Mouse (Mus musculus): ENCODE measurements at regions not wholly inside any gene's neighbourhood (a gene's known extent, or its start where the extent isn't known, plus 50 kb on each side); places are given as distances from the start of the nearest gene placed in this dataset.
A peak's percentile ranks its signal among the peaks of the same experiment; 100 is the strongest.

GRCm38 (mm10) chr4:67473034-67473433 is 645.6 kb downstream of the Tlr4 start:
- no peaks in the 10 kb centered on the region for H3K36me3 ChIP-seq (replicated peaks)
- H3K27me3 ChIP-seq (ENCODE audit: insufficient read depth, low read length) = no peaks in the 10 kb centered on the region
- no peaks in the 10 kb centered on the region for H3K9me3 ChIP-seq (replicated peaks)
- no peaks in the 10 kb centered on the region for H3K4me1 ChIP-seq (ENCODE audit: insufficient read depth, low read depth, low read length)
- no peak for DNase-seq (ENCODE audit: low spot score)
- no peak for ATAC-seq (ENCODE audit: extremely low read depth, insufficient number of reproducible peaks, low FRiP score, poor library complexity, severe bottlenecking)
- H3K4me3 ChIP-seq (ENCODE audit: low read depth, low read length) = no peak overlapping the region
- TF ChIP-seq GATA1 (IDR thresholded peaks at IDR 0.05; ENCODE audit: borderline replicate concordance, low read length) (no peak), GATA2 (IDR thresholded peaks at IDR 0.05; ENCODE audit: borderline replicate concordance, low read depth, low read length) (no peak), CTCF (IDR thresholded peaks at IDR 0.05; ENCODE audit: low read depth, low read length) (no peak), POLR2AphosphoS5 (IDR thresholded peaks at IDR 0.05; ENCODE audit: insufficient replicate concordance, low read depth, low read length) (no peak), TAL1 (conservative IDR thresholded peaks at IDR 0.05; ENCODE audit: low read depth, low read length) (no peak)

GRCm38 (mm10) chr4:67477264-67477845 is 650.0 kb downstream of the Tlr4 start:
- DNase-seq (ENCODE audit: low spot score) = no peak
- Histone ChIP-seq H3K4me1 (ENCODE audit: insufficient read depth, low read depth, low read length) (no peaks in the 10 kb centered on the region), H3K9me3 (replicated peaks) (no peaks in the 10 kb centered on the region), H3K27me3 (ENCODE audit: insufficient read depth, low read length) (no peaks in the 10 kb centered on the region), H3K4me3 (ENCODE audit: low read depth, low read length) (no peak overlapping the region), H3K36me3 (replicated peaks) (no peaks in the 10 kb centered on the region)
- ATAC-seq (ENCODE audit: extremely low read depth, insufficient number of reproducible peaks, low FRiP score, poor library complexity, severe bottlenecking) = peak; percentile 8; the same call in 1 of the 2 replicates
- TF ChIP-seq POLR2AphosphoS5 (IDR thresholded peaks at IDR 0.05; ENCODE audit: insufficient replicate concordance, low read depth, low read length) = no peak

- no peak for ATAC-seq (ENCODE audit: extremely low read depth, insufficient number of reproducible peaks, low FRiP score, poor library complexity, severe bottlenecking)
- TF ChIP-seq GATA2 (IDR thresholded peaks at IDR 0.05; ENCODE audit: borderline replicate concordance, low read depth, low read length) (no peak), GATA1 (IDR thresholded peaks at IDR 0.05; ENCODE audit: borderline replicate concordance, low read length) (no peak), TAL1 (conservative IDR thresholded peaks at IDR 0.05; ENCODE audit: low read depth, low read length) (no peak), POLR2AphosphoS5 (IDR thresholded peaks at IDR 0.05; ENCODE audit: insufficient replicate concordance, low read depth, low read length) (no peak), CTCF (IDR thresholded peaks at IDR 0.05; ENCODE audit: low read depth, low read length) (no peak)
- no peaks in the 10 kb centered on the region for H3K9me3 ChIP-seq (replicated peaks)
Observed at GRCm38 (mm10) chr4:67478081-67478480, 650.7 kb downstream of the Tlr4 start.

GRCm38 (mm10) chr4:67522235-67522634 is 694.9 kb downstream of the Tlr4 start:
- no peak for ATAC-seq (ENCODE audit: extremely low read depth, insufficient number of reproducible peaks, low FRiP score, poor library complexity, severe bottlenecking)
- TF ChIP-seq TAL1 (conservative IDR thresholded peaks at IDR 0.05; ENCODE audit: low read depth, low read length) (no peak), POLR2AphosphoS5 (IDR thresholded peaks at IDR 0.05; ENCODE audit: insufficient replicate concordance, low read depth, low read length) (no peak), GATA2 (IDR thresholded peaks at IDR 0.05; ENCODE audit: borderline replicate concordance, low read depth, low read length) (no peak), GATA1 (IDR thresholded peaks at IDR 0.05; ENCODE audit: borderline replicate concordance, low read length) (no peak), CTCF (IDR thresholded peaks at IDR 0.05; ENCODE audit: low read depth, low read length) (no peak)
- H3K36me3 ChIP-seq (replicated peaks) = no peaks in the 10 kb centered on the region

More at GRCm38 (mm10) chr4:67478081-67478480, 650.7 kb downstream of the Tlr4 start:
- no peak for DNase-seq (ENCODE audit: low spot score)
- H3K4me1 ChIP-seq (ENCODE audit: insufficient read depth, low read depth, low read length) = no peaks in the 10 kb centered on the region
- no peak overlapping the region for H3K4me3 ChIP-seq (ENCODE audit: low read depth, low read length)
- no peaks in the 10 kb centered on the region for H3K27me3 ChIP-seq (ENCODE audit: insufficient read depth, low read length)
- H3K36me3 ChIP-seq (replicated peaks) = no peaks in the 10 kb centered on the region

GRCm38 (mm10) chr4:67523158-67523557 is 695.8 kb downstream of the Tlr4 start:
- TF ChIP-seq TAL1 (conservative IDR thresholded peaks at IDR 0.05; ENCODE audit: low read depth, low read length) = no peak
- no peak for TF ChIP-seq GATA2 (IDR thresholded peaks at IDR 0.05; ENCODE audit: borderline replicate concordance, low read depth, low read length)
- Histone ChIP-seq H3K36me3 (replicated peaks) (no peaks in the 10 kb centered on the region), H3K27me3 (ENCODE audit: insufficient read depth, low read length) (no peaks in the 10 kb centered on the region), H3K9me3 (replicated peaks) (no peaks in the 10 kb centered on the region), H3K4me1 (ENCODE audit: insufficient read depth, low read depth, low read length) (no peaks in the 10 kb centered on the region), H3K4me3 (ENCODE audit: low read depth, low read length) (no peak overlapping the region)
- ATAC-seq (ENCODE audit: extremely low read depth, insufficient number of reproducible peaks, low FRiP score, poor library complexity, severe bottlenecking) = no peak
- no peak for DNase-seq (ENCODE audit: low spot score)

More at GRCm38 (mm10) chr4:67522235-67522634, 694.9 kb downstream of the Tlr4 start:
- H3K9me3 ChIP-seq (replicated peaks) = no peaks in the 10 kb centered on the region
- no peaks in the 10 kb centered on the region for H3K27me3 ChIP-seq (ENCODE audit: insufficient read depth, low read length)
- no peak for DNase-seq (ENCODE audit: low spot score)
- H3K4me3 ChIP-seq (ENCODE audit: low read depth, low read length) = no peak overlapping the region
- no peaks in the 10 kb centered on the region for H3K4me1 ChIP-seq (ENCODE audit: insufficient read depth, low read depth, low read length)

GRCm38 (mm10) chr4:67529586-67529985 is 702.2 kb downstream of the Tlr4 start:
- ATAC-seq (ENCODE audit: extremely low read depth, insufficient number of reproducible peaks, low FRiP score, poor library complexity, severe bottlenecking) (no peak), DNase-seq (ENCODE audit: low spot score) (no peak)
- H3K36me3 ChIP-seq (replicated peaks) = no peaks in the 10 kb centered on the region
- no peak overlapping the region for H3K4me3 ChIP-seq (ENCODE audit: low read depth, low read length)
- no peaks in the 10 kb centered on the region for H3K9me3 ChIP-seq (replicated peaks)
- TF ChIP-seq TAL1 (conservative IDR thresholded peaks at IDR 0.05; ENCODE audit: low read depth, low read length) (no peak), POLR2AphosphoS5 (IDR thresholded peaks at IDR 0.05; ENCODE audit: insufficient replicate concordance, low read depth, low read length) (no peak), GATA1 (IDR thresholded peaks at IDR 0.05; ENCODE audit: borderline replicate concordance, low read length) (no peak), GATA2 (IDR thresholded peaks at IDR 0.05; ENCODE audit: borderline replicate concordance, low read depth, low read length) (no peak), CTCF (IDR thresholded peaks at IDR 0.05; ENCODE audit: low read depth, low read length) (no peak)
- H3K4me1 ChIP-seq (ENCODE audit: insufficient read depth, low read depth, low read length) = no peaks in the 10 kb centered on the region
- H3K27me3 ChIP-seq (ENCODE audit: insufficient read depth, low read length) = no peaks in the 10 kb centered on the region

GRCm38 (mm10) chr4:67539466-67539865 is 712.1 kb downstream of the Tlr4 start:
- Histone ChIP-seq H3K4me1 (ENCODE audit: insufficient read depth, low read depth, low read length) (no peaks in the 10 kb centered on the region), H3K9me3 (replicated peaks) (no peaks in the 10 kb centered on the region), H3K36me3 (replicated peaks) (no peaks in the 10 kb centered on the region), H3K4me3 (ENCODE audit: low read depth, low read length) (no peak overlapping the region), H3K27me3 (ENCODE audit: insufficient read depth, low read length) (no peaks in the 10 kb centered on the region)
- no peak for ATAC-seq (ENCODE audit: extremely low read depth, insufficient number of reproducible peaks, low FRiP score, poor library complexity, severe bottlenecking)
- TF ChIP-seq CTCF (IDR thresholded peaks at IDR 0.05; ENCODE audit: low read depth, low read length) (no peak), TAL1 (conservative IDR thresholded peaks at IDR 0.05; ENCODE audit: low read depth, low read length) (no peak), POLR2AphosphoS5 (IDR thresholded peaks at IDR 0.05; ENCODE audit: insufficient replicate concordance, low read depth, low read length) (no peak), GATA2 (IDR thresholded peaks at IDR 0.05; ENCODE audit: borderline replicate concordance, low read depth, low read length) (no peak), GATA1 (IDR thresholded peaks at IDR 0.05; ENCODE audit: borderline replicate concordance, low read length) (no peak)
- no peak for DNase-seq (ENCODE audit: low spot score)
